Mouse (Mus musculus): ENCODE measurements at regions not wholly inside any gene's neighbourhood (a gene's known extent, or its start where the extent isn't known, plus 50 kb on each side); places are given as distances from the start of the nearest gene placed in this dataset.

DNA sequence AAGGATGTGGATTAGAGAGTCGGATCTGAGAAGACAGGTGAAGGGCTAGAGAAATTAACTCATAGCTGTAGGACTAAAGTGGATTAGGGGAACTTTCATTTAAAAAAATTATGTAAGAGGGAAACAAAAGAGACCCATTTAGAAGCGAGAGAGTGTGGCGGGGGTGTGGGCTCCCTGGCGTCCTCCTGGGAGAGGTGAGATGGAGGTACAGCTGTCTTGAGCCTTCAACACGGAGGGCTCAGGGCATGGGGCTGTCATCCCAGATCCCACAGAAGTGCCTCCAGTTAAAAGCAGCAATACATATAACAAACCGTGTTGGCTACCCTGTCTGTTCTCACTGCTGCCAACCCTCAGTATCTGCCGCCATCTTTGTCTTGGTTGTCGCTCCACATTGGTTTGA, 284.6 kb upstream of the Prickle1 start:
- DNase-seq (ENCODE audit: low read depth, low spot score): no peak

DNA sequence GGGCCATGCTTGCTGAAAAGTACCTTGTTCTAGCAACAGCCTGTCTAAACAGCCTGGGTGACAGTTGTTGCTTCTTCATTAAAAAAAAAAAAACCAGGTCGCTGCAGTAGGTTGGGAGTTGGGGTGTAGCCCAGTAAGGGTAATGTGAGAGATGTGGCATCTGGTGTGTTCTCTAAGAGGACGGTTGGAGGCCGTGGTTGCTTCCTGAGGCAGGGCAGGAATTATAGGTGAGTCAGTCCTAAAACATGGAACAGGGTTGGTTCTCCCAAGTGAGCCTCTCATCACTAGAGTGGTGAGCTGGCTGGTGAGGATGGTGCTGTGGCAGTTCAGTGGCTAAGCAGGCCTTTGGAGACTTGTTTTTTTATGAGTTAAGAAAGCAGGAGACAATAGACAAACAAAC, 283.3 kb upstream of the Prickle1 start:
- DNase-seq (ENCODE audit: low read depth, low spot score): no peak

DNA sequence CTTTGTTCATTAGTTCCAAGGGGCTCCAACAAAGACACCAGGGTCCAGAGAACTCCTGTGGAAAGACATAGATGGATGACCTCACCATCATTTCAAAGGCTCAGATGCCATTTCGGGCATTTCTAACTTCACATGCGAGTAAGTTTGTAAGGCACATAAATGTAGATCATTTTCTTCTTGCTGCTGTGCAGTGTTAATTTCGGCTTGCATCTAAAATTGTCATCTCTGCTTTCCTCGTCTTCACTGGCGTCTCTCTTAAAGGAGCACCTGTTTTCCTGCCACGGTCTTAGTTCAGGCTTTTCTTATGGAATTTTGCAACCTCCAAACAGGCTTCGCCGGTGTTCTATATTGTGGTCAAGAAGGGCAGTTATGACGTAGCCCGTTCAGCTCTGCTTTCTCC, 280.6 kb upstream of the Prickle1 start:
- DNase-seq (ENCODE audit: low read depth, low spot score): no peak

DNA sequence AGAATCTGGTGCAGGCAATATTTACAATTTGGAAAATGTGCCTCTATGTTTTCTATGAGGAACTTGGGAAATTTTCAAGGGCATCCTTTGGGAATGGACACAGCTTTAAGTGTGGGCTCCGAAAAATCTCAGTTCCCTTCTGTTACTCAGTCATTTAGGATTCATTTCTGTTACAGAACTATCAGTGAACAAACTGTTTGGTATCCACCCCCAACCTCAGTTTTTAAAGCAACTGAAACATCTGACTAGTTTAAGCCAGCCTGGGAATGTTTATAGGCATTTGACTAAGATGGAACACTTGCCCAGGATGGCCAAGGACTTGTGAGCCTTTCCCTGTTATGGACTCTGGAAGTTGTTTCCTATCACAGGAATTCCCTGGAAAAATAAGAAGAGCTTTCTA, 280.0 kb upstream of the Prickle1 start:
- no peak for DNase-seq (ENCODE audit: low read depth, low spot score)

DNA sequence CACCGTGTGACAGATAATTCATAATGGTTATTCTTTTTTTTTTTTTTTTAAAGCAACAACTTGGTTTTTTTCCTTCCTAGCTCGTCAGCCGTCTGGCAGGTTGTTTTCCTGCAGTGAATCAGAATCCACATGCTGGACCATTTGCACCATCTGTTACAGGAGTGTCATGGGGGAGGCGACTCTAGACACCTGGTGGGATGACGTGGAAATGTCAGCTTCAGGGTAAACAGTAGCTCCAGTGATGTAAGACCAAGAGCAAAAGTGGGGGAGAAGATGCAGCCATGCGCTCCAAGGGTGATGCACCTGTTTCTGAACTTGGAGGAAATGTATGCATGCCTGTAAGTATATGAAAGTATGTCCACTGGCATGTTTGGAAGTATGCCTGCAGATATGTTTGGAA, 278.5 kb upstream of the Prickle1 start:
- DNase-seq (ENCODE audit: low read depth, low spot score): peak; percentile 82

DNA sequence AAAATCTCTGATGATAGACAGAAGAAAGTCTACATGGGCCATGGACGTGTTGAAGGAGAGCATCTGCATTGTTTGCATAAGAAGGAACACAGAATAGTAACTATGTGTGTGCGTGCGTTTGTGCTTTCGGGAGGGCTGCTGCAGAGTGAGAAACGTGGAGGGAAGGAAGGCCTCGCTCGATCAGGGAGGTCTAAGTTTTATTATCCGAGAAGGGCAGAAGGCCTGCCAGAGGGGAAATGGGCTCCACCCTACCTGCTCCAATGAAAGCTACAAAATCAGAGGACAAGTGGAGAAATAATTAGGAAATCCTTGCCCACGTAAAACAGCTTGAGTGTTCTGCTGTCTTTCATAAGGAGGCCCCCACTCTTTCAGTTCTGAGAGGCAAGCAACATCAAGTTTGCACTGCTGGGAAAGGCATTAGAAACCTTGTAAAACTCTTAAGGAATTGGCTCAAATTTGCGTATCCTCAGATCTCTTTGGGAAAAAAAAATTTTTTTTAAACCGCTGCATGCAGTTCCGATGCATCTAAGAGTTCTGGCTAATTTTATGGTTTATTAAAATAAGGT, 261.7 kb upstream of the Prickle1 start:
- DNase-seq (ENCODE audit: low read depth, low spot score): no peak

DNA sequence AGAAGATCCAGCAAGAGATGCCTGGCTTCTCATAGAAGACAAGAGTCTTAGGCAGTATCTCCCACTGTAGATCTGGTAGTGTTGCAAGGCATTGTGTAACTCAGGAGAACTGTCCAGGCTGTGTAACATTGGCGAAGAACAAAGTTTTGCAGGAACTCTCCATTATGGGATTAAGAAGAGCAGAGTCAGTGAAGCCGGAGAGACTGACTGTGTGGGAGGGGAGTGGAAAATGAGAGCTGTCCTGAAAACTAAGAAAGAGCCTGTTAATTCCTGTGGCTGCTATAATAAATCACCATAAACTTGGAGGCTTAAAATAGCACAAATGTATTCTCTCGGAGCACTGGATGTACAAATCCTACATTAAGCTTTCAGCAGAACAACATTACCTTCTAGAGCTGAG, 257.5 kb upstream of the Prickle1 start:
- DNase-seq (ENCODE audit: low read depth, low spot score): peak; percentile 70

DNA sequence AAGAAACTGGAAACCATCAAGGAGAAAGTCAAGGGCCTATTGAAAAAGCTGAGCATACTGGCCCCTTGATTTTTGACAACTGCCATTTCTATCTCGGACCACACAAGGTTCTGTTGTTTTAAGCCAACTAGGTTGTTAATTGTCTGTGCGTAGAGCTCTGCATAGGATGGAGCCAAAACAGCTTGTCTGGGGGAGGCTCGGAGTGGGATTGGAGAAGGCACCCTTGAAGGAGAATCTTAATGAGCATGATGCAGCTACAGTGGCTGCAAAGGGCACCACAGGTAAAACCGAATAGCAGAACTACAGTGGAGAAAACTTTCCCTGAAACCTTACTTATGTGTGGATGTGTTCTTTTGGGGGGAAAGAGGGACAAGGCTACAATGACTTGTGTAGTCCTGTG, 256.4 kb upstream of the Prickle1 start:
- DNase-seq (ENCODE audit: low read depth, low spot score): no peak

DNA sequence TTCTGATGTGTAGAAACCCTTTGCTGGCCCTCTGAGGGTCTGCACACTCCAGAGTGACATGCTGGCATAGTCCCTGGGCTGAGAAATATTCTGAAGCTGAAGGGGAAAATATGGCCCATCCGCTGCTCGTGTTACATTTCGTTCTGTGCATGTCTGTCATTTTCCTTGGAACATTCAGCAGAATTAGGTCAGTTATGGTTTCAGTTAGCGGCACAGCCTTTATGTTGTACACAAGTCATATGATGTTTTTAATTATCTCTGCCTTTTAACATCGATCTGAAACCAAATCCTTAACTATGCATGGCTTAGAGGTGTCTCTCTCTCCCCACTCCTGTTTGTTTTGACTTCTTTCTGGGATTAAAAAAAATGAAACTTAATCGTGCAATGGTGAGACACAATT, 254.7 kb upstream of the Prickle1 start:
- no peak for DNase-seq (ENCODE audit: low read depth, low spot score)

DNA sequence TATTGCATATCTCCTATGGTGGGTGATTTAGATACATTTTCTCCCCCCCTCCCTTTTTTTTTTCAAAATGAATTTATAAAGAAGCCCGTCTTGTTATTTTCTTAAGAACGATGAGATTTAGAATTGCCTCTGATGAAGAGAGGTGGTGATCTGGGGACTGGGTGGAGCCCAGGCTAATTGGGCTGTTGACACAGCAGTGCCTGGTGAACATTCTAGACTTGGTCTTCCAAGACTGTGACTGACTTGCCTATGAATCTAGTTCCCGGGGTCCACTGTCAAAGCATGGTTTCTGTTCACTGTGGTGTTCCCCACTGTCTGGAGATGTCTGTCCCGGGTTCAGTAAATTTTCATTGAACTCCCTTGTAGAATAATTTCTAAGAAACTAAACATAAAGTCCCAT, 253.1 kb upstream of the Prickle1 start:
- DNase-seq (ENCODE audit: low read depth, low spot score): no peak

DNA sequence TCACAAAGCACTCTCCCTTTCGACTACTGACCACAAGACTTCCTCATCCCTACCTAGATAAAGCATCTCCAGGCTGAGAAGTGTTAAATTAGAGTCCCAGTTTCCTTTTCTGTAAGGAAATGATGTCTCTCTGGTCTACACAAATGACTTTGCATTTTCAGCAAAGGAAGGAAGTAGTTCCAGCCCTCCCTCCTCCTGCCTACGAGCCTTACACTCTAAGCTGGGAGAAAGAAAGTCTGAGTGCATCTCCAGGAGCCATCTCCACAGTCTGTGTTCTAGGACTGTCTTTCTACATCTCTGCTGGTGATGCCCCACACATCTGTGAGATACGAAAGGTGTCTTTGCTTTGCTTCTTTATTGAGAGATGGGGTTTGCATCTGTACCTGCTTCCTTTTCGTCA, 251.1 kb upstream of the Prickle1 start:
- DNase-seq (ENCODE audit: low read depth, low spot score): no peak

DNA sequence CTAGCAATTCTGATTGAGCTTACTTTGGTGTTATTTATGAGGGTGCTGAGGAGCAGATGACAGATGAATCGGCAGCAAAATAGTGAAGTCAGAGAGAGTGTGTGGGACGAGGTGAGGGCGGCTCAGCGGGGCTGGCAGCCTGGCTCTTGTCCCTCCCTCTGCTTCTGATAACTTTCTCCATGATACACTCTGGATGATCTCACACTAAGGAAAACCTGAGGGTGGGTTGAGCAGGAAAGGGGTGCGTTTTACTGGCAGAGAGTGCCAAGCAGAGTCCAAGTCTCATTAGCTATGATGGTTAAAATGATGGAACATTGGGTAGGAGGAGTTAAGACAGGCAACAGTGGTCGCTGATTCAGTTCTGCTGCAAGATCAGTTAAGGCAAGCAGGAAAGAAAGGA, 250.1 kb upstream of the Prickle1 start:
- peak; percentile 87 for DNase-seq (ENCODE audit: low read depth, low spot score)

DNA sequence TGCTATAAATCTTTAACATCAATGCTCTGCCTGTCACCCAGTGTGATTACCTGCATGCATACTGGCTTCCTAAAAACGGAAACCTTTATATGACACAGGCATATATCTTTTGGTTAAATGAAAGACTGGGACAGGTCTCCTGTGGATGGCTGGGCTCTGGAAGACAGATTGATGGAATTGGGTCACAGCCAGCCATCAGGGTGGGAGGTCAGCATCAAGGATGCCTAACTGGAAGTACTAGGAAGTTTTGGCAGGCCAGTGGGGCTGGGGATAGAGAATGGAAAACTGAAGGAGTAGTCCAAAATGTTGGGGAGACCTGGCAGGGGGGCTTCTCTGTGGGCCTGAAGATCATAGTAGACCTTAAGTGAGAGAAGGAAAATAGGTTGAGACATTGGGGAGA, 237.3 kb upstream of the Prickle1 start:
- DNase-seq (ENCODE audit: low read depth, low spot score): no peak

DNA sequence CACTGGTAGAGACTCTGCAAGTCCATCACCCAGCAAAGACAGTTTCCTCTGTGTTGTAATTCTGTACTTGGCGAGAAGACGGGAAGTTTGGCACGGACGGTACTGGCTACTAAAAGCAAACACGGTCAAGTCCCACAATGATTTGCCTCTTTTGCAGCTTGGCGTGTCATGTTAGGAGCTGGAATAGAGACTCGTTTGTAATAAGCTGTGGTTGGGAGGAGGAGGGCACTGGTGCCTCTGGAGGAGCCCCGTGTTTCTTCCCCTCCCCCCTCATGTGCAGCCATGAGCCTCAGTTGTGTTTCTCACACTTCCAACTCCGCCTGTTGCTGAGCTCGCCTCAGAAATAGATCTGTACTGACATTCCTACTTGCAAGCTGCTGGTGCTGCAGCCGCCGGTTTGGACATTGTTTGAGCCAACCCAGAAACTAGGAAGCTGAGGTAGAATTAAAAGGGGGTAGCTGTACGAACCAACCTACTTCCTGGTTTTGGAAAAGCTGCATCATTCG, 236.8 kb upstream of the Prickle1 start:
- DNase-seq (ENCODE audit: low read depth, low spot score): peak; percentile 66

DNA sequence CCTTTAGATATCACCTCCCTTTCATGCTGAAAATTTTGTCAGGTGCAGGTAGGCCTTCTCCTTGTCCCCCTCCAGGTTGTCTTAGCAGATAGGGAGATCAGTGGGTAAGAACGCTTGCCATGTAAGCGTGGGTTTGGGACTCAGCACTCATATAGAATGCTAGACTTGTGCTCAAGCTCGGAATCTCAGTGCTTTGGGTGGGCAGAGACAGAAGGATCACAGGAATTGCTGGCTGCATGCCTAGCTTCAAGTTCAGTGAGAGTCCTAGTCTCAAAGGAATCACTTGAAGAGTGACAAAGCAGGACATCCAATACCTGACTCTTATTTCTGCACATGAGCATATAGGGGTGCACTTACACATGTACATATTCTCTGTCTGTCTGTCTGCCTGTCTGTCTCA, 235.5 kb upstream of the Prickle1 start:
- DNase-seq (ENCODE audit: low read depth, low spot score): peak; percentile 79

DNA sequence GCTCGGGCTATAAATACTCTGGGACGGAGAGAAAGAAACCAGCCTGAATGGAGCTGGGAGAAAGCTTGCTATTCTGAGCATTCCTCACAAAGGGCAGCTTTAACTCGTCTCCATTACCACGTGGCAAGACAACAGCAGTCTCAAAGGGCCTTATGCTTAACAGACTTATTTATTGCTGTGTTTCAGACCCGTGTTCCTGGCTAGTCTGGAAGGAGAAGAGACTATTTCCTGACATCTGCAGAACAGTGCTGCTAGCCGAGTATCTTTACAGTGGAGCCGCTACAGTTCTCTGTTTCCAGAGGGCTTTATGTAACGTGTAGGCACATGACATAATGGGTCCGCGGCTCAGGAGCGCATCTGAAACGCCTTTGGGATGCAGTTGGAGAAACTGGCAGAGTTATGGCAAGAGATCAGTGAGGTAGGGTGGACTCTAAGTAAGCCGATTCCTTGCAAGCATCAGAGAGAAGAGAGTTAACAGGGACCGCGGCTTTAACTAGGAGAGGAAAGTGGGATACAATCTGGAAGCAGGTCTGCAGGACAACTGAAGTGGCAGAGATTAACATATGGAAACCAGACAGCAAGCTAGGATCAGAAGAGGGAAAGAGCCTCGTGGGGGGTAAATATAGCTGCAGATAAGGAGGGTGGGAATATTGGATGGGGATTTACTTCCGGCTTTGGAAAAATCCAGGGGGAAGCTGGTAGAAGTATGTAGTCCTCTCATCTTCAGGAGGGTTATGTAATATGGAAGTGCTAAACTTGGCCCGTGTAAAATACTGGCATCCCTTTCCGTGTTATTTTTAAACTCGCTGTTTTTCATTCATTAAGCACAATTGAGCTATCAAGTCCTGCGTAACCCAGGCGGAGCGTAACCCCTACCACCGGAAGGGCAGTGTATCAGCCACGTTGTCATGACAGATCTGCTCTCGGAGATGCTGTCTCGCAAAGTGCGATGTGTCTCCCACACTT, 229.3 kb upstream of the Prickle1 start:
- peak; percentile 90 for DNase-seq (ENCODE audit: low read depth, low spot score)

DNA sequence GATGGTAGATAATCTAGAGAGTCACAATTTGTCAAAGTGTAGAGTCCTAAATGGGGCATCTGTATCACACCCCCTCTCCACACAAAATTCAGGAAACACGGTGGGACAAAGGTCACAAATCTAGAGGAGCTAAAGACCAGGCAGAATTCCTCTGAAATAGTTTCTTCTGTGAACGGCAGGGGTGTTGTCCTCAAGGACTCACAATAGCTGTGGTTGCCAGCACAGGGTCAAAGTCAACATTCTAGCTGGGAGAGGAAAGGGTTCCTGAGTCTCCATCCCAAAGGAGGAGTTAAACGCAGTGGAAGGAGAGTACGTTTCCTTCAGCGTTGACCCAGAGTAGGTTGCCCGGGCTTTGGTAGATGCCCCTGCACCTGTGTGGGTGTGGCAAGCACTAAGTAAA, 225.5 kb upstream of the Prickle1 start:
- no peak for DNase-seq (ENCODE audit: low read depth, low spot score)

DNA sequence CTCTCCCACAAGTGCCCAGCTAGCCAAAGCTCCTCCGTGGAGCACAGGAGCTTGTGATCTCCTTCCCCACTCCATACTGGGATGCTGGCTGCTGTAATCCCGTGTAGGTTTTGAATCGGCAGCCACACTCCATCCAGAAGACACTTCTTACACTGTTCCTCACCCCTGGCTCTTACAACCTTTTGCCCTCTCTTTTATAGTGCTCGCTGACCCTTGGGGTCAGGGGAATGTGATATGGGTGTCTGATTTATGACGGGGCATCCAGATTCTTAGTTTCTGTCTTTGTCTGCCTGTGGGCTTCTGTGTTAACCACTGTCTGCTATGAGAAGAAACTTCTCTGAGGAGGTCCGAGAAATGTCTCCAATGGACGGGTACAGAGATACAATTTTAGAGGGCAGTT, 216.3 kb upstream of the Prickle1 start:
- DNase-seq (ENCODE audit: low read depth, low spot score): no peak

DNA sequence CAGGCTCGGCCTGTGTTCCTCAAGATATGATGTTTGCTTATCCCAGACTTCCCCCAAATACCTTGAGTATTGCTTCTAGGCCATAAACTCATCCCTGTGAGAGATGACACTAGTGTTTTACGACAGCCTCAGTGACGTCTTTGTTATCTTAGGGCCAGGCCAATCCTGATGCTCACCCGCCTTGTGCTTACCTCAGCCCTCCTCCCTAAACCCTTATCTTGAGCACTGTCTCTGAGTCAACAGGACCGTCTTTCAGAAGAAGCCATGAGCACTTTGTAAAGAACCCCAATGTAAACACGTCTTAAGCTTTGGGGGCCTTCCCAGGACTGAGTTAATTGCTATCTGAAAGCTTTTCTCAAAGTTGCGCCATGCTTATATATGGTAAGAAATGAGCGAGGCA, 212.3 kb upstream of the Prickle1 start:
- DNase-seq (ENCODE audit: low read depth, low spot score): no peak

DNA sequence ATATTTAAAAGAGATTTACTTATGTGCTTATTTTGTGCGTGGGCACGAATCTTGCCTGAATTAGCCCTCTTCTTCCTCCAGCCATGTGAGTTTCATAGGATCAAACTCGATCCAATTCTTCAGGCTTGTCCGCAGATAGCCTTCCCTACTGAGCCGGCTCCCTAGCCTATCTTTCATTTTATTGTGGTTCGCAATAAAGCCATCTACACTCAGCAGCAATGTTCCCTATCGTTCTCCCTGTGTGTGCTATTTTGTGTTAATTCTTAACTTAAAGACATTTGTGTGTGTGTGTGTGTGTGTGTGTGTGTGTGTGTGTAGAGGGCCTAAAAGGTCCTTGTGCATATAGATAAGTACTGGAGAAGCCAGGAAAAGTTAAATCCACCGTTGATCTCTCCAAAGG, 211.8 kb upstream of the Prickle1 start:
- no peak for DNase-seq (ENCODE audit: low read depth, low spot score)

DNA sequence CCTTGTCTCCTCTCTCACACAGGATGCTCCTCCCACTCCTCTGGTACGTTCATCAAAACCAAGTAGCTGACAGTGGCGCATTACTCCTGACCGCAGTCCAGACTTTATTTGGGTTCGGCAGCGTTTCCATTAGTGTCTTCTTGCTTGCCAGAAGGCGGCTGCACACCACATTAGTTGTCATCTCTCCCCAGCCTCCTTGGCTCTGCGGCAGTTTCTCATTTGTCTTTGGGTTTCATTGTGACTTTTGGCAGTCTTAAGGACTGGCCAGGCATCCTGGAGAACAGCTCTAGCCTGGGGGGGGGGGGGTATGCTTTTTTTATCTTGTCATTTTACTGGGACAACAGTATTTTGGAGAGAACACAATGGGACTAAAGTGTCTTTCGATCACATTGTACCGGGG, 209.0 kb upstream of the Prickle1 start:
- no peak for DNase-seq (ENCODE audit: low read depth, low spot score)

DNA sequence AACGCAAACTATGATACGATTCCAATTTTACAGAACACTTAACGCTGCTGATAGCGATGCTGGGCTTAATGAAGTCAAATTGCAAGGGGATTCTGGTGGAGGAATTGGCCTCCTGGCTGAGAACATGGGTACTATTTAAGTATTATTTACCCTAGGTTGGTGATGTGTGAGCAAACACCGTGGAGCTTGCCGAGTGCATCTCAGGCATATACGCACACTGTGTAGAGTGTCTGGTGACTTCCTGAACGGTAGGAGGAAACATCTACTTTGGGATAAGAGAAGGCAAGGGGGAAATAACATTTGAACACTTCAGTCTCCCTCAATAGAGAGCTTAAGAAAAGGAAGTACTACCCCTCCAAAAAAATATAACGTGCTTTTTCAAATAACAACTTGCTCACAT, 194.8 kb upstream of the Prickle1 start:
- DNase-seq (ENCODE audit: low read depth, low spot score): no peak

DNA sequence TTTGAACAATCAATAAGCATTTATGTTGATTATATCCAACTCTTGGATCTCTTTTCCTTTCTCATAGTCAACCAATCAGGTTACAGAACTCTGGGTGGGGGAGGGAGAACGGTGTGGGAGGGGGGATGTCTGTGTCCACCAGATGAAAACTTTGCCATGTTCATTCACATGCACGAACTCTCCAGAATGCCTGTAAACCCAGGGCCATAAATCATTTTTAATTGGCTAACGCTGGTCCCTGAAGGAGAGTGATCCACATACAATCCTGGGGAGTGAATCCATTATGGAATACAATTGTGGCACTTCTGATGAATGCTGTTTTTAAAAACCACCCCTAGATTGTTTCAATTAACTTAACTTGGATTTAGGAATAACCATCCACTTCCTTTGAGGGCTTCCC, 194.1 kb upstream of the Prickle1 start:
- no peak for DNase-seq (ENCODE audit: low read depth, low spot score)
